Mouse (Mus musculus): ENCODE results near the gene Eya2. TPM values are rescaled to one million over a fixed set of nuclear protein-coding genes. Genes with fewer than 3 reads are reported as not detected.

Eya2 gene
- 2.9 TPM for polyA plus RNA-seq (2015; fragmentation: Illumina TruSeq; extraction: RNeasy Lipid Tissue Mini Kit (QIAGEN cat#74804); ENCODE audit: insufficient read depth, low read depth, low replicate concordance)

DNA sequence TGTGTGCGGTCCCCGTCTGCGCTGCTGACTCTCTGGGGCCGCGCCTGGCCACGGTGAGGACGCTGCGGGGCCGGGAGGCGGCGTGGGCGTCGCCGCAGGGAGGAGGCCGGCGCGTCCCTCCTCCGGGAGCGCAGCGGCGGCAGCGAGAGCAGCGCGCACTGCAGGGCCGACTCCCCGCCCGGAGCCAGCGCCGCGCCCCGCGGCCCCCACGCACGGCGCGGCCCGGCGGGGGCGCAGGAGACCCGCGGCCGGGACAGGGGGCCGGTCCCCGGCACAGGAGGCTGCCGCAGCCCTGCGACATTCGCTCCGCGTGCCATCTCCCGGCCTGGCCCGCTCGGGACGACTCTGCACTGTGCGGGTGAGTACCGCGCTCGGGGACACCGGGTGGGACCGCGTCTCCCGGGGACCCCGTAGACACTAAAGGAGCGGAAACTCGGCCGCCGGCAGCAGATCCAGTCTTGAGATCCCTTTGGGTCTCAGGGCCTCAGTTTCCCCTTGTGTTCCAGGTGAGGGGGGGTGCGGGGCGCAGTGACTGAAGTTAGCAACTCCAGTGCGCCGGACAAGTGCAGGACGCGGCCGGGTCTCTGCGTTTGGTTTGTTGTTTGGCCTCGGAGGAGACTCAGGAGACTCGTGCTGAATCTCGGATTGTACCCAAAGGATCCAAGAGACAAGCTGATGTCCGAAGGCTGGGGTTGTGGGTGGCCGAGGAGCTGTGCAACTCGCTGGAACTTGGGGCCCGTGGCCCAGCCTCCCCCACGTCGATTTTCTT is at the start of gene Eya2:
Gene Eya2 (plus strand): TSS at position 126 of the 769 bp plus-strand sequence.

Other genes with a start within 250 kb of the Eya2 start
- not detected for gene Zfp663, start 226.3 kb upstream of the Eya2 start, polyA plus RNA-seq (2015; fragmentation: Illumina TruSeq; extraction: RNeasy Lipid Tissue Mini Kit (QIAGEN cat#74804); ENCODE audit: insufficient read depth, low read depth, low replicate concordance)
- gene Zfp334, start 206.8 kb upstream of the Eya2 start, polyA plus RNA-seq (2015; fragmentation: Illumina TruSeq; extraction: RNeasy Lipid Tissue Mini Kit (QIAGEN cat#74804); ENCODE audit: insufficient read depth, low read depth, low replicate concordance), result 0.55 TPM
- not detected for gene Ocstamp, start 194.6 kb upstream of the Eya2 start, polyA plus RNA-seq (2015; fragmentation: Illumina TruSeq; extraction: RNeasy Lipid Tissue Mini Kit (QIAGEN cat#74804); ENCODE audit: insufficient read depth, low read depth, low replicate concordance)
- 0.44 TPM for gene Slc13a3, start 121.8 kb upstream of the Eya2 start, polyA plus RNA-seq (2015; fragmentation: Illumina TruSeq; extraction: RNeasy Lipid Tissue Mini Kit (QIAGEN cat#74804); ENCODE audit: insufficient read depth, low read depth, low replicate concordance)
- gene Trp53rka, start 101.7 kb upstream of the Eya2 start, polyA plus RNA-seq (2015; fragmentation: Illumina TruSeq; extraction: RNeasy Lipid Tissue Mini Kit (QIAGEN cat#74804); ENCODE audit: insufficient read depth, low read depth, low replicate concordance), result 6.7 TPM
- 1.2 TPM for gene Slc2a10, start 91.2 kb upstream of the Eya2 start, polyA plus RNA-seq (2015; fragmentation: Illumina TruSeq; extraction: RNeasy Lipid Tissue Mini Kit (QIAGEN cat#74804); ENCODE audit: insufficient read depth, low read depth, low replicate concordance)

Data from pancreas, adult 10 weeks (tissue).